Mouse (Mus musculus) heart, adult 2 months (tissue): ENCODE results near the gene Susd6.

Experiments
- CTCF ChIP-seq: fragments of 200-600 bp; IDR thresholded peaks from 2 replicates; pipeline ENCODE4 v1.8.1; 2022; ENCODE audit warnings: antibody characterized with exemption, mild to moderate bottlenecking, moderate library complexity
- EP300 ChIP-seq: fragments of 200-500 bp; IDR thresholded peaks from 2 replicates; pipeline ENCODE4 v1.6.1; 2011; ENCODE audit warnings: low read depth, low read length, control low read depth; ENCODE audit not compliant: insufficient read depth
- POLR2A ChIP-seq: fragments of 200-500 bp; IDR thresholded peaks from 2 replicates; pipeline ENCODE4 v1.6.1; 2011; ENCODE audit warnings: mild to moderate bottlenecking, low read depth, low read length, control low read depth; ENCODE audit not compliant: insufficient read depth

- no peak for TF ChIP-seq CTCF
- TF ChIP-seq POLR2A: no peak
- no peak for TF ChIP-seq EP300
Observed at GRCm38 (mm10) chr12:80793535-80793934, 3.2 kb downstream of the Susd6 start.
